Mouse (Mus musculus): ENCODE results near the gene Nbl1. TPM values are rescaled to one million over a fixed set of nuclear protein-coding genes. Genes with fewer than 3 reads are reported as not detected.

The Nbl1 gene
- polyA plus RNA-seq, 1 experiment from 2014 or later = 15.1 TPM

DNA sequence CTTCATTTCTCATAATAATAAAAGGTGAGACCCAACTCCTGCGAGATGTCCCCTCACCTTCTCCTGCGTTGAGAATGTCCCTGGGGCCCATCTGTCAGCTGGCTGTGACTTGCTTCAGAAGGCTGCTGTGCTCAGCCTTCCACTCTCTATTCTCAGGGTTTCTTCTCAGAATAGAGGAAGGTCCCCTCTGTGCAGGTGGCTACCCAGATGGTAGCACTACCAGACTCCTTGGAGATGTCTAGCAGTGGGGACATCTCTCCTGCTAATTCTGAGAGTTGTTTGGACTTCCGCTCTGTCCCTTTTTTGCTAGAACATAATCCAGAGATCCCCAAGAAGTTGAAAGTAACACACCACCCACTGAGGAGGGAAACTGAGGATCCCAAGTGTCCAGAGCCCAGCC, 57.9 kb downstream of the Nbl1 start:
- Histone ChIP-seq H3K27ac (replicated peaks in 1 of 2; ENCODE audit: control insufficient read depth in 1 of 2, insufficient read depth in 1 of 2, low read depth in 2 of 2, low read length in 2 of 2) (no peak overlapping the region), H3K27me3 (ENCODE audit: control insufficient read depth, insufficient read depth, low read length) (peaks cover 7% of the 10 kb centered on the region; the same call in 1 of the 2 replicates), H3K4me2 (ENCODE audit: low read length) (no peak overlapping the region), H3K9me3 (ENCODE audit: control insufficient read depth, low read length) (0 out of 2 replicates have a peak, but pooled peaks cover 5% of the 10 kb centered on the region), H3K4me1 (ENCODE audit: control insufficient read depth in 2 of 2, insufficient read depth in 2 of 2, low read length in 2 of 2) (peaks cover 17 to 29% of the 10 kb centered on the region in 2 experiments), H3K9ac (ENCODE audit: low read length) (no peak overlapping the region), H3K4me3 (ENCODE audit: control insufficient read depth in 1 of 2, insufficient read depth in 1 of 2, low read depth in 1 of 2, low read length in 2 of 2) (no peak overlapping the region), H3K36me3 (ENCODE audit: control insufficient read depth, insufficient read depth, low read length) (0 out of 2 replicates have a peak, but pooled peaks cover 2% of the 10 kb centered on the region)
- ATAC-seq (ENCODE audit: insufficient number of reproducible peaks, insufficient read depth, low FRiP score, low read depth) = no peak
- 85% methylated on average over 3 of the region's 3 CpGs for WGBS

DNA sequence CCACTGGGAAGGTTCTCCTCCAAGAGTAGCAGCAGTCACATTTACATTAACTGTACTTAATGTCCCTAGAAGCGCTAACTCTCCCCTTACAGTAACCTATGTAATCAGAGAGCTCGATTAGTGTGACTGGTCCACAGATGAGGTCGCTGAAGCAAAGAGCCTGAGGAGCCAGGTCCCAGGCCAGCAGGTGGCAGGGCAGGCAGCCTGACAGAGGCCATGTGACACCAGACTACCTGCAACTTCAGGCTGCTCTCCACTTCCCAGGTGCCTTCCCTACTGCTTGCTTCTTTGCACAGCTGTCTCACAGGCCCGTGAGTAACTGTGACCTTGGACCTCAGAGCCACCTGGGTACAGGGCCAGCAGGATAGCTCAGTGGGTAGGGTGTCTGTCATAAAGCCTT, 58.3 kb downstream of the Nbl1 start:
- no peak for ATAC-seq (ENCODE audit: insufficient number of reproducible peaks, insufficient read depth, low FRiP score, low read depth)
- 57% methylated on average over 4 of the region's 4 CpGs for WGBS
- no peak overlapping the region for H3K4me3 ChIP-seq (ENCODE audit: control insufficient read depth in 1 of 2, insufficient read depth in 1 of 2, low read depth in 1 of 2, low read length in 2 of 2)

DNA sequence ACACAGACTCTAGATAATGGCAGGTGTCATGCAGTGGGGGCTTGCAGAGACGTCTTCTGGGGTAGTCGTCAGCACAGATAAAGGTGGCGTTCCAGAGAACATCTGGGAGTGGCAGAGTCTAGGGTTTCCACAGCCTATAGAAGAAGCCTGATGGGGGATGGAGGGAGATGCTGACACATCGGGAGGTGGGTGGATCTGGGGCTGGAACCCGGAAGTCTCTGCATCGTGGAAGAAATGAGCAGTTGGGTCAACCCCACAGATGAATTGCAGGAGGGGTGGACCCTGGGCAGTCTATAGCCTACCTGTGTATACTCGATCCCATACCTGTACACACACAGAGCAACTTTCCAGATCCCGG, 58.8 kb downstream of the Nbl1 start:
- WGBS = 63% methylated on average over 8 of the region's 8 CpGs
- Histone ChIP-seq H3K4me2 (ENCODE audit: low read length) (no peak overlapping the region), H3K4me3 (ENCODE audit: control insufficient read depth in 1 of 2, insufficient read depth in 1 of 2, low read depth in 1 of 2, low read length in 2 of 2) (no peak overlapping the region), H3K9me3 (ENCODE audit: control insufficient read depth, low read length) (0 out of 2 replicates have a peak, but pooled peaks cover 5% of the 10 kb centered on the region), H3K9ac (ENCODE audit: low read length) (no peak overlapping the region), H3K4me1 (ENCODE audit: control insufficient read depth in 2 of 2, insufficient read depth in 2 of 2, low read length in 2 of 2) (peaks cover 17 to 29% of the 10 kb centered on the region in 2 experiments), H3K36me3 (ENCODE audit: control insufficient read depth, insufficient read depth, low read length) (0 out of 2 replicates have a peak, but pooled peaks cover 2% of the 10 kb centered on the region), H3K27me3 (ENCODE audit: control insufficient read depth, insufficient read depth, low read length) (no peaks in the 10 kb centered on the region), H3K27ac (replicated peaks in 1 of 2; ENCODE audit: control insufficient read depth in 1 of 2, insufficient read depth in 1 of 2, low read depth in 2 of 2, low read length in 2 of 2) (peak overlapping the region; percentile 66 to 84)
- no peak for ATAC-seq (ENCODE audit: insufficient number of reproducible peaks, insufficient read depth, low FRiP score, low read depth)

More for the DNA sequence above, 58.3 kb downstream of the Nbl1 start:
- no peak overlapping the region for H3K27ac ChIP-seq (replicated peaks in 1 of 2; ENCODE audit: control insufficient read depth in 1 of 2, insufficient read depth in 1 of 2, low read depth in 2 of 2, low read length in 2 of 2)
- 0 out of 2 replicates have a peak, but pooled peaks cover 5% of the 10 kb centered on the region for H3K9me3 ChIP-seq (ENCODE audit: control insufficient read depth, low read length)
- peaks cover 5% of the 10 kb centered on the region; the same call in 1 of the 2 replicates for H3K27me3 ChIP-seq (ENCODE audit: control insufficient read depth, insufficient read depth, low read length)
- no peak overlapping the region for H3K9ac ChIP-seq (ENCODE audit: low read length)
- no peak overlapping the region for H3K4me2 ChIP-seq (ENCODE audit: low read length)
- H3K36me3 ChIP-seq (ENCODE audit: control insufficient read depth, insufficient read depth, low read length) = 0 out of 2 replicates have a peak, but pooled peaks cover 2% of the 10 kb centered on the region
- H3K4me1 ChIP-seq (ENCODE audit: control insufficient read depth in 2 of 2, insufficient read depth in 2 of 2, low read length in 2 of 2) = peaks cover 17 to 29% of the 10 kb centered on the region in 2 experiments

DNA sequence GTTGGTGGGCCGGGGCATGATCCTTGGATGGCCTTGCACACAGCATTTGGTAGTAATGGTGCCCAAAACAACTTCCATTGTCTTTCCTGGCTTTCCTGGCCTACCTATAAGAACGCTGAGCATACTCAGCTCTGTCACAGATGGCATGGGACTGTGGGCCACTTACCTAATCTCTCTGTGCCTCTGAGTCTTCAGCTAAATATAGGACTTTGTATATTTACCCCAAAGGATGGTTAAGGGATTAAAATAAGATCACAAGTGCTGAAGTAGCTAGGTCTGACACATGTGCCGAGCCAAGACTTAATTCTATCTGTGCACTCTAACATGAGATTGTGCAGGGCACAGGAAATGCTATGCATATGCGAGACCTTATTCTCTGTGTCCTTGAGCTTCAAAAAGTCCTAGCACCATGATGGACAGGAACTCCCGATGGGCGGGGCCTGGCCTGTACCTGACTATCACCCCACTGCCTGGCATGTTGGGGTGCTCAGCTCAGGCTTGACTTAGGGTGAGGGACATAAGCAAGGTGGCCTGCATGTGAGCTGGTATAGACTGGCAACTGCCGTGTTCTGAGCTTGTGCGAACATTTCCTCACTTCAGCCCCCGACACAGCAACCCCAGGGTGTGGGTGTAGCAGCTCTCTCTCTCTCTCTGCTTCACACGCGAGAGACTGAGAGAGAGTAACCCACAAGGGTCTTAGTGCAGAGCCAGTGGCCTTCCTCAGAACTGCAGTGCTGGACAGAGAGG, 59.4 kb downstream of the Nbl1 start:
- Histone ChIP-seq H3K9me3 (ENCODE audit: control insufficient read depth, low read length) (0 out of 2 replicates have a peak, but pooled peaks cover 5% of the 10 kb centered on the region), H3K27me3 (ENCODE audit: control insufficient read depth, insufficient read depth, low read length) (no peaks in the 10 kb centered on the region), H3K9ac (ENCODE audit: low read length) (no peak overlapping the region), H3K4me1 (ENCODE audit: control insufficient read depth in 2 of 2, insufficient read depth in 2 of 2, low read length in 2 of 2) (peaks cover 17 to 28% of the 10 kb centered on the region in 2 experiments), H3K27ac (replicated peaks in 1 of 2; ENCODE audit: control insufficient read depth in 1 of 2, insufficient read depth in 1 of 2, low read depth in 2 of 2, low read length in 2 of 2) (peak overlapping the region; percentile 66 to 84), H3K4me3 (ENCODE audit: control insufficient read depth in 1 of 2, insufficient read depth in 1 of 2, low read depth in 1 of 2, low read length in 2 of 2) (no peak overlapping the region), H3K36me3 (ENCODE audit: control insufficient read depth, insufficient read depth, low read length) (0 out of 2 replicates have a peak, but pooled peaks cover 2% of the 10 kb centered on the region), H3K4me2 (ENCODE audit: low read length) (no peak overlapping the region)
- no peak; the same call in 1 of the 2 replicates for ATAC-seq (ENCODE audit: insufficient number of reproducible peaks, insufficient read depth, low FRiP score, low read depth)
- 49% methylated on average over 11 of the region's 11 CpGs for WGBS

DNA sequence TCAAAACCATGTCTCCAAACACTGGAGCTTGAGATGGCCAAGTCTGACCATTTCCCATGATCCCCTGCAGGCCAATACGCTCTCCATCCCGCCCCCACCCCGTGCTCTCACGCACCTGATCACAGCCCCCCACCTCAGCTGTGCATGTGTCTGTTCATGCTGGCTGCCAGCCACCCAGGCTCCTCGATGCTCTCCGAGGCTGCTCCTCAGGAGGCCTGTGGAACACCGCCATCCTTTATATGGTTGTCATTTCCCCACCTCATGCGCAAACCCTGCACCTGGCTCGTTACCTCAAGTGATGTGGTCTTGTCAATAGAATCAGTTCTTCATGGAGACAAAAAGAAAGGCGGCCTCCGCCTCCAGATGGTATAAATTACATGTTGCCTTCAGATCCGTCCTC, 60.3 kb downstream of the Nbl1 start:
- Histone ChIP-seq H3K4me1 (ENCODE audit: control insufficient read depth in 2 of 2, insufficient read depth in 2 of 2, low read length in 2 of 2) (peaks cover 17 to 20% of the 10 kb centered on the region in 2 experiments), H3K27me3 (ENCODE audit: control insufficient read depth, insufficient read depth, low read length) (no peaks in the 10 kb centered on the region), H3K36me3 (ENCODE audit: control insufficient read depth, insufficient read depth, low read length) (0 out of 2 replicates have a peak, but pooled peaks cover 2% of the 10 kb centered on the region), H3K9me3 (ENCODE audit: control insufficient read depth, low read length) (0 out of 2 replicates have a peak, but pooled peaks cover 5% of the 10 kb centered on the region), H3K27ac (replicated peaks in 1 of 2; ENCODE audit: control insufficient read depth in 1 of 2, insufficient read depth in 1 of 2, low read depth in 2 of 2, low read length in 2 of 2) (peak overlapping the region in 1 of 2 experiments; percentile 84; a peak in 2 of 4 replicates), H3K4me2 (ENCODE audit: low read length) (no peak overlapping the region), H3K4me3 (ENCODE audit: control insufficient read depth in 1 of 2, insufficient read depth in 1 of 2, low read depth in 1 of 2, low read length in 2 of 2) (no peak overlapping the region), H3K9ac (ENCODE audit: low read length) (no peak overlapping the region)
- 87% methylated on average over 12 of the region's 12 CpGs for WGBS
- no peak for ATAC-seq (ENCODE audit: insufficient number of reproducible peaks, insufficient read depth, low FRiP score, low read depth)

Other genes starting within 250 kb of the Nbl1 start
- gene Pla2g5, start 229.5 kb downstream of the Nbl1 start, polyA plus RNA-seq (2014; fragmentation: Nextera tagmentation; extraction: Ambion mirVana) = 2.5 and 3.2 TPM in 2 replicates
- gene Gm13030, start 219.0 kb downstream of the Nbl1 start, polyA plus RNA-seq (2014; fragmentation: Nextera tagmentation; extraction: Ambion mirVana) = not detected in 2 replicates
- not detected in 2 replicates for gene Pla2g2e, start 215.1 kb downstream of the Nbl1 start, polyA plus RNA-seq (2014; fragmentation: Nextera tagmentation; extraction: Ambion mirVana)
- gene Otud3, start 179.0 kb downstream of the Nbl1 start, polyA plus RNA-seq (2014; fragmentation: Nextera tagmentation; extraction: Ambion mirVana) = 2.6 and 3.2 TPM in 2 replicates
- not detected in 2 replicates for gene Rnf186, start 125.9 kb downstream of the Nbl1 start, polyA plus RNA-seq (2014; fragmentation: Nextera tagmentation; extraction: Ambion mirVana)
- 4.8 and 5.7 TPM in 2 replicates for gene Tmco4, start 120.1 kb downstream of the Nbl1 start, polyA plus RNA-seq (2014; fragmentation: Nextera tagmentation; extraction: Ambion mirVana)
- not detected in 2 replicates for gene Htr6, start 17.4 kb downstream of the Nbl1 start, polyA plus RNA-seq (2014; fragmentation: Nextera tagmentation; extraction: Ambion mirVana)
- gene Minos1, start 38.1 kb upstream of the Nbl1 start, polyA plus RNA-seq (2014; fragmentation: Nextera tagmentation; extraction: Ambion mirVana) = 761 and 765 TPM in 2 replicates
- gene Capzb, start 99.9 kb upstream of the Nbl1 start, polyA plus RNA-seq (2014; fragmentation: Nextera tagmentation; extraction: Ambion mirVana) = 292 and 301 TPM in 2 replicates
- 8.0 and 8.3 TPM in 2 replicates for gene Pqlc2, start 217.7 kb upstream of the Nbl1 start, polyA plus RNA-seq (2014; fragmentation: Nextera tagmentation; extraction: Ambion mirVana)
- gene Akr7a5, start 217.8 kb upstream of the Nbl1 start, polyA plus RNA-seq (2014; fragmentation: Nextera tagmentation; extraction: Ambion mirVana) = 61.9 and 62.6 TPM in 2 replicates

All from heart, embryonic 14.5 days (tissue).